Mouse (Mus musculus): ENCODE data around the gene Cnih4.

- no peak for TF ChIP-seq GATA1 (IDR thresholded peaks at IDR 0.05; ENCODE audit: low read length)
- no peak for TF ChIP-seq TAL1 (IDR thresholded peaks at IDR 0.05; ENCODE audit: low read length)
Measured at GRCm38 (mm10) chr1:181167816-181168215, 23.3 kb downstream of the Cnih4 start.

Measured in erythroblast, embryonic 14.5 days (primary cell).